Mouse (Mus musculus) cortical plate, adult 2 months (tissue): Measurements from ENCODE around the gene Arhgef15. TPM values are rescaled to one million over a fixed set of nuclear protein-coding genes. Genes with fewer than 3 reads are reported as not detected.
"Not testable (repeated sequence)": the region's sequence is repeated elsewhere in the genome, so short reads cannot be mapped to it uniquely, and the experiment has no call there.

ENCODE experiments used
- H3K27ac ChIP-seq: fragments of 200-500 bp; 2 replicates; pipeline ENCODE4 v1.5.1; 2012; ENCODE audit warnings: low read length, control low read depth, inconsistent platforms; ENCODE audit not compliant: insufficient read depth
- H3K4me1 ChIP-seq: fragments of 200-500 bp; 2 replicates; pipeline ENCODE4 v1.6.1; 2011; ENCODE audit warnings: low read length; ENCODE audit not compliant: control insufficient read depth, insufficient read depth
- H3K4me3 ChIP-seq: fragments of 200-500 bp; 2 replicates; pipeline ENCODE4 v1.5.1; 2011; ENCODE audit warnings: mild to moderate bottlenecking, low read length, control low read depth; ENCODE audit not compliant: insufficient read depth
- CTCF ChIP-seq: fragments of 200-500 bp; IDR thresholded peaks from 2 replicates; pipeline ENCODE4 v1.5.1; 2011; ENCODE audit warnings: mild to moderate bottlenecking, control low read depth, low read length; ENCODE audit not compliant: insufficient read depth; ENCODE audit errors: extremely low read depth
- POLR2A ChIP-seq: fragments of 200-500 bp; IDR thresholded peaks from 2 replicates; pipeline ENCODE4 v1.6.1; 2011; ENCODE audit warnings: mild to moderate bottlenecking, low read length, control low read depth; ENCODE audit not compliant: insufficient read depth; ENCODE audit errors: extremely low read depth
- polyA plus RNA-seq: library from polyadenylated mRNA; depleted of rRNA; stranded (reverse); fragments of >200 nt; gene quantifications from 2 replicates; pipeline ENCODE4 v1.2.3, GENCODE M21; 2012

The Arhgef15 gene
- polyA plus RNA-seq, 1 experiment, result 27.5 TPM

- peak overlapping the region; percentile 29; the same call in 1 of the 2 replicates for H3K4me3 ChIP-seq
- no peak overlapping the region for H3K27ac ChIP-seq
- TF ChIP-seq CTCF (no peak), POLR2A (no peak)
- peaks cover 4% of the 10 kb centered on the region; the same call in 1 of the 2 replicates for H3K4me1 ChIP-seq
Observed at GRCm38 (mm10) chr11:68955473-68955872, 1.8 kb downstream of the Arhgef15 start.

- no peak for TF ChIP-seq POLR2A
- no peak for TF ChIP-seq CTCF
- Histone ChIP-seq H3K4me3 (peak overlapping the region; percentile 29), H3K4me1 (peaks cover 4% of the 10 kb centered on the region; the same call in 1 of the 2 replicates), H3K27ac (no peak overlapping the region)
Observed at GRCm38 (mm10) chr11:68954408-68954807, 2.9 kb downstream of the Arhgef15 start.

DNA sequence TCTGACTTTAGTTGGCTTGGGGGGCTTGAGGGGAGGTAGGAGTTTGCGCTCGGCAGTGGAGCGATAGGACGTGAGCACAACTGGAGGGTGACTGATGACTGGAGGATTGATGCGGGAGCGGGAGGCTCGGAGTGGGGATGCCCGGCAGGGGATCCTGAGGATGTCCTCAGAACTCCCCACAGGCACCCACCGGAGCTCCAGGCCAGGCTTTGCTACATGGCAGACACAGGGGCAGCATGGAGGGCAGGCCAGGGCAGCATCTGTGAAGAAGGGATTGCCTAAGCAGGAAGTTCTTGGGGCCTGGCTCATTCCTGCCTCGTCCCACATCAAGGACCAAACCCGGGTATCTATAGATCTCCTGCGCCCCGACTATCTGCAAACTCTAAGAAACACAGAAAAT lies 3.4 kb downstream of the Arhgef15 start:
- Histone ChIP-seq H3K4me1 (peaks cover 4% of the 10 kb centered on the region; the same call in 1 of the 2 replicates), H3K27ac (no peak overlapping the region), H3K4me3 (peak overlapping the region; percentile 29)
- no peak for TF ChIP-seq CTCF
- no peak for TF ChIP-seq POLR2A

- TF ChIP-seq CTCF, result no peak
- TF ChIP-seq POLR2A, result peak; percentile 69
Observed at GRCm38 (mm10) chr11:68947542-68947993, 9.7 kb downstream of the Arhgef15 start.

GRCm38 (mm10) chr11:68946806-68947440 lies 10.4 kb downstream of the Arhgef15 start:
- TF ChIP-seq POLR2A, result no peak
- no peak for TF ChIP-seq CTCF
- H3K4me3 ChIP-seq, result peak overlapping the region; percentile 53
- peak overlapping the region; percentile 73 for H3K27ac ChIP-seq
- 0 out of 2 replicates have a peak, but pooled peaks cover 2% of the 10 kb centered on the region for H3K4me1 ChIP-seq

More at GRCm38 (mm10) chr11:68947542-68947993, 9.7 kb downstream of the Arhgef15 start:
- 0 out of 2 replicates have a peak, but pooled peaks cover 2% of the 10 kb centered on the region for H3K4me1 ChIP-seq
- no peak overlapping the region for H3K27ac ChIP-seq
- peak overlapping the region; percentile 53 for H3K4me3 ChIP-seq

GRCm38 (mm10) chr11:68946001-68946400 lies 11.3 kb downstream of the Arhgef15 start:
- TF ChIP-seq CTCF (no peak), POLR2A (no peak)
- 0 out of 2 replicates have a peak, but pooled peaks cover 2% of the 10 kb centered on the region for H3K4me1 ChIP-seq
- H3K4me3 ChIP-seq, result peak overlapping the region; percentile 53; the same call in 1 of the 2 replicates
- H3K27ac ChIP-seq, result no peak overlapping the region

GRCm38 (mm10) chr11:68945245-68945644 lies 12.0 kb downstream of the Arhgef15 start:
- TF ChIP-seq CTCF (no peak), POLR2A (no peak)
- no peak overlapping the region for H3K4me3 ChIP-seq
- peaks cover 4% of the 10 kb centered on the region for H3K4me1 ChIP-seq
- no peak overlapping the region for H3K27ac ChIP-seq

- Histone ChIP-seq H3K4me3 (no peak overlapping the region), H3K27ac (no peak overlapping the region), H3K4me1 (peaks cover 4% of the 10 kb centered on the region)
- TF ChIP-seq CTCF (no peak), POLR2A (no peak)
Observed at GRCm38 (mm10) chr11:68942731-68943130, 14.5 kb downstream of the Arhgef15 start.

DNA sequence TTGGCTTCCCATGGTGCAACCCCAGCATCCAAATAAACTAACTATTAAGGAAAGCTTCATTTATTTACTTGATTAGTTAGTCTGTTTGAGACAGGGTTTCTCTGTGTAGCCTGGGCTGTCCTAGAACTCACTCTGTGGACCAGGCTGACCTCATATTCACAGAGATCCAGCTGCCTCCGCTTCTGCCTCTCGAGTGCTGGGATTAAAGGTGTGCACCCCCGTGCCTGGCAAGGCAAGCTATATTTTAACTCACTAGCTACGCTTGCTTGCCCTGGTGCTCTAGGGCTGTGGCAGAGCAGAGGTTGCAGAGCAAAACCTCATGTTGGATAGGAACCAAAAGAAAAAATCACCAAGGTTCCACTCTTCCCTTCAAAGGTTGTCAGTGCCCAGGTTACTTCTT lies 16.8 kb downstream of the Arhgef15 start:
- Histone ChIP-seq H3K27ac (no peak overlapping the region), H3K4me1 (peaks cover 2% of the 10 kb centered on the region), H3K4me3 (peak overlapping the region; percentile 34)
- no peak for TF ChIP-seq POLR2A
- no peak for TF ChIP-seq CTCF

DNA sequence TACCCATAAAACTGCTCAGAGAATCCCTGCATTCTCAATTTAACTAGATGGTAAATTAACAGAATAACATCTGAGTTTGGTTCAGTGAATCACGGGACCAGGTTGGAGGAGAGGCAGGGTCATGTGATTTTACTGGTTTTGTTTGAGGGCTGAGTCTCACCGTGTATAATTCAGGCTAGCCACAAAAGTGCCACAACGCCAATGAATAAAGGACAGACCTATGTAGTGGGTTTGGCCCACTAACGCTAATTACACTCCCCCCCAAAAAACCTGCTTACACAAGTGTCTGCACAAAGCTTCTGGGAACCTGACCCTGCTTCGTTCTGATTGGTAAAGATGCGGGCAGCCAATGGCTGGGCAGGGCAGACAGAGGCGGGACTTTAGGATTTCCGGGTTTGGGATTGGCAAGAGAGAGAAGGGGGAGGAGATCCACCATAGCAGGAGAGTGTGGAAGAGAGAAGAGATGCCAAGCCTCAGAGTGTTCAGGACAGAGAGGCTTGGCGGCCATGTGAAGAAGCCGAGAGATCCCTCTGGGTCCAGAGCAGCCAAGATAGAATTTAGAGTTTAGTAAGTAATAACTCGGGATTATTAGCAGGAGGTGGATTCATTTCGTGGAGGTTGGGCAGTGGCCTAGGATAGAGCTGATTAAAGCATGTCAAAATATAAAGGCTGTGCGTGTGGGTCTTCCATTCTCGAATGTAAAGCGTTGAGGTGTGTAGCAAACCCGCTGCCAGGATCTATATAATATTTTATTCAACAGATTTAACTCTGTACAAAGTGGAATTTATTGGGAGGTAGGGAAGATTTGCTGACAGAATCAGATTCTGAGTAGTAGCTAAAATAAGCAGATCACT lies 17.6 kb downstream of the Arhgef15 start:
- peak; percentile 97 for TF ChIP-seq POLR2A
- TF ChIP-seq CTCF, result no peak
- peaks cover 2% of the 10 kb centered on the region for H3K4me1 ChIP-seq
- H3K4me3 ChIP-seq, result peak overlapping the region; percentile 34
- H3K27ac ChIP-seq, result 0 out of 2 replicates have a peak overlapping the region, but pooled peaks have one; percentile 32

DNA sequence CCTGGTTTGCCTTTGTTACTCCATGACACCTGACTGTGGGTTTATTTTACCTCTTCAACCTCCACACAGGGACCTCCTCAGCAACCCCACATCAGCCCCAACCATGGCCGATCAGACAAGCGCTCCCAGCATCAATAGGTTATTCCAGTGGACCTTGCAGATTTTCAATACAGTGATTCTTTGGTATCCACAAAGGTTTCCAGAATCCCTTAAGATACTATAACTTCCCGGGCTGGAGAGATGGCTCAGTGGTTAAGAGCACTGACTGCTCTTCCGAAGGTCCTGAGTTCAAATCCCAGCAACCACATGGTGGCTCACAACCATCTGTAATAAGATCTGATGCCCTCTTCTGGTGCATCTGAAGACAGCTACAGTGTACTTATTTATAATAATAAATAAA lies 20.3 kb downstream of the Arhgef15 start:
- not testable (repeated sequence) for H3K4me3 ChIP-seq, H3K4me1 ChIP-seq, H3K27ac ChIP-seq
